Mouse (Mus musculus): Measurements from ENCODE around the gene Gse1. TPM values are rescaled to one million over a fixed set of nuclear protein-coding genes. Genes with fewer than 3 reads are reported as not detected.
A peak's percentile ranks its signal among the peaks of the same experiment; 100 is the strongest.

The Gse1 gene
- polyA plus RNA-seq (2014; fragmentation: Nextera tagmentation; extraction: Ambion mirVana), result 16.5 and 17.8 TPM in 2 replicates

GRCm38 (mm10) chr8:120227891-120228591, at the start of gene Gse1:
Gse1 (plus strand) TSS chr8:120228456.
- no peaks in the 10 kb centered on the region for H3K9me3 ChIP-seq (ENCODE audit: control insufficient read depth, low read length)
- H3K36me3 ChIP-seq (ENCODE audit: control insufficient read depth, insufficient read depth, low read length), result no peaks in the 10 kb centered on the region
- under 1% methylated on average over 30 of the region's 52 CpGs for WGBS
- peak within 1 kb of the TSS; percentile 98 for H3K4me2 ChIP-seq (replicated peaks; ENCODE audit: low read depth, low read length)
- peaks cover 19% of the 10 kb centered on the region for H3K27me3 ChIP-seq (ENCODE audit: control insufficient read depth, insufficient read depth, low read length)
- H3K4me1 ChIP-seq (replicated peaks; ENCODE audit: control insufficient read depth, insufficient read depth, low read length), result peaks cover 58% of the 10 kb centered on the region
- peak; percentile 72 for ATAC-seq (ENCODE audit: low FRiP score)
- peak; percentile 88 for DNase-seq (ENCODE audit: low spot score)
- peak within 1 kb of the TSS; percentile 76 for H3K9ac ChIP-seq (ENCODE audit: low read depth, low read length)
- peak within 1 kb of the TSS; percentile 77 for H3K27ac ChIP-seq (ENCODE audit: low read depth, low read length)
- peak within 1 kb of the TSS; percentile 60 for H3K4me3 ChIP-seq (ENCODE audit: low read depth, low read length)

GRCm38 (mm10) chr8:120179027-120179431, 49.2 kb upstream of the Gse1 start:
- no peak overlapping the region; the same call in 1 of the 2 replicates for H3K9ac ChIP-seq (ENCODE audit: low read depth, low read length)
- H3K9me3 ChIP-seq (ENCODE audit: control insufficient read depth, low read length), result no peaks in the 10 kb centered on the region
- no peak overlapping the region for H3K4me3 ChIP-seq (ENCODE audit: low read depth, low read length)
- peaks cover 11% of the 10 kb centered on the region for H3K27me3 ChIP-seq (ENCODE audit: control insufficient read depth, insufficient read depth, low read length)
- H3K27ac ChIP-seq (ENCODE audit: low read depth, low read length), result no peak overlapping the region
- 0% methylated on average over 10 of the region's 10 CpGs for WGBS
- ATAC-seq (ENCODE audit: low FRiP score) (peak; percentile 34; the same call in 1 of the 2 replicates), DNase-seq (ENCODE audit: low spot score) (peak; percentile 95)
- H3K4me1 ChIP-seq (replicated peaks; ENCODE audit: control insufficient read depth, insufficient read depth, low read length), result peaks cover 28% of the 10 kb centered on the region
- H3K4me2 ChIP-seq (replicated peaks; ENCODE audit: low read depth, low read length), result no peak overlapping the region; the same call in 1 of the 2 replicates
- H3K36me3 ChIP-seq (ENCODE audit: control insufficient read depth, insufficient read depth, low read length), result no peaks in the 10 kb centered on the region

- H3K4me3 ChIP-seq (ENCODE audit: low read depth, low read length), result no peak overlapping the region
- no peaks in the 10 kb centered on the region for H3K36me3 ChIP-seq (ENCODE audit: control insufficient read depth, insufficient read depth, low read length)
- H3K27ac ChIP-seq (ENCODE audit: low read depth, low read length), result no peak overlapping the region
- DNase-seq (ENCODE audit: low spot score), result peak; percentile 45
- H3K4me1 ChIP-seq (replicated peaks; ENCODE audit: control insufficient read depth, insufficient read depth, low read length), result peaks cover 35% of the 10 kb centered on the region
- ATAC-seq (ENCODE audit: low FRiP score), result no peak
- H3K9me3 ChIP-seq (ENCODE audit: control insufficient read depth, low read length), result no peaks in the 10 kb centered on the region
- no peak overlapping the region for H3K9ac ChIP-seq (ENCODE audit: low read depth, low read length)
- H3K27me3 ChIP-seq (ENCODE audit: control insufficient read depth, insufficient read depth, low read length), result peaks cover 3% of the 10 kb centered on the region; the same call in 1 of the 2 replicates
- H3K4me2 ChIP-seq (replicated peaks; ENCODE audit: low read depth, low read length), result no peak overlapping the region
- WGBS, result 35% methylated on average over 7 of the region's 7 CpGs
Observed at GRCm38 (mm10) chr8:120180445-120180970, 47.7 kb upstream of the Gse1 start.

GRCm38 (mm10) chr8:120181274-120181673, 47.0 kb upstream of the Gse1 start:
- H3K27me3 ChIP-seq (ENCODE audit: control insufficient read depth, insufficient read depth, low read length), result peaks cover 2% of the 10 kb centered on the region; the same call in 1 of the 2 replicates

DNA sequence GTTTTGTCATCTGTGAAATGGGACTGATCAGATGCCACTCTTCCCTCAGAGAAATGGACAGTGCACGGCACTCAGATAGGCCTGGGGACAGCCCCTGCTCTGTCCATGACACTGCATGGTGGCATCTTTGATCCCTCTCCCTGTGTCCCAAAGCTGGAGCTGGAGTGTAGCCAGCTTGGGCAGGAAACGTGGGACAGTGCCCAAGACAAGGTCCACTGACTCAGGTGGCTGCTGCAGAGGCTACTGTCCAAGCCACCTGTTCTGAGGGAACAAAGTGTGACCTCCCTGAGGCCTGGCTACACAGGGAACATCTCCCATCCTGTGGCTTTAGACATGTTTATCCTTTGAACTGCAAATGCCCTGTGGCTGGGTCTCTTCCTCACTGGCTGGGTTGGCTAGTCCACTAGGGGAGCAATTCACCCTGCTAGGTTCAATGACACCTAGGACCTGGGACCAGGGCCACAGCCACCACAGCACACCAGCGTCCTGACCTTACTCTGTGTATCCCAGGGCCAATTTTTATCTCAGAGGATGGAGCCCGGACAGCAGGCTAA, 46.3 kb upstream of the Gse1 start:
- no peaks in the 10 kb centered on the region for H3K9me3 ChIP-seq (ENCODE audit: control insufficient read depth, low read length)
- DNase-seq (ENCODE audit: low spot score), result no peak
- H3K36me3 ChIP-seq (ENCODE audit: control insufficient read depth, insufficient read depth, low read length), result no peaks in the 10 kb centered on the region
- H3K4me2 ChIP-seq (replicated peaks; ENCODE audit: low read depth, low read length), result no peak overlapping the region
- no peak overlapping the region for H3K4me3 ChIP-seq (ENCODE audit: low read depth, low read length)
- WGBS, result 80% methylated on average over 4 of the region's 4 CpGs
- peaks cover 37% of the 10 kb centered on the region for H3K4me1 ChIP-seq (replicated peaks; ENCODE audit: control insufficient read depth, insufficient read depth, low read length)
- no peak overlapping the region for H3K9ac ChIP-seq (ENCODE audit: low read depth, low read length)
- no peak for ATAC-seq (ENCODE audit: low FRiP score)
- no peaks in the 10 kb centered on the region for H3K27me3 ChIP-seq (ENCODE audit: control insufficient read depth, insufficient read depth, low read length)
- H3K27ac ChIP-seq (ENCODE audit: low read depth, low read length), result no peak overlapping the region

More at GRCm38 (mm10) chr8:120181274-120181673, 47.0 kb upstream of the Gse1 start:
- ATAC-seq (ENCODE audit: low FRiP score), result no peak
- no peak overlapping the region for H3K4me2 ChIP-seq (replicated peaks; ENCODE audit: low read depth, low read length)
- peaks cover 39% of the 10 kb centered on the region for H3K4me1 ChIP-seq (replicated peaks; ENCODE audit: control insufficient read depth, insufficient read depth, low read length)
- H3K36me3 ChIP-seq (ENCODE audit: control insufficient read depth, insufficient read depth, low read length), result no peaks in the 10 kb centered on the region
- H3K27ac ChIP-seq (ENCODE audit: low read depth, low read length), result no peak overlapping the region
- no peaks in the 10 kb centered on the region for H3K9me3 ChIP-seq (ENCODE audit: control insufficient read depth, low read length)
- DNase-seq (ENCODE audit: low spot score), result no peak
- no peak overlapping the region for H3K9ac ChIP-seq (ENCODE audit: low read depth, low read length)
- WGBS, result 89% methylated on average over 5 of the region's 5 CpGs
- no peak overlapping the region for H3K4me3 ChIP-seq (ENCODE audit: low read depth, low read length)

DNA sequence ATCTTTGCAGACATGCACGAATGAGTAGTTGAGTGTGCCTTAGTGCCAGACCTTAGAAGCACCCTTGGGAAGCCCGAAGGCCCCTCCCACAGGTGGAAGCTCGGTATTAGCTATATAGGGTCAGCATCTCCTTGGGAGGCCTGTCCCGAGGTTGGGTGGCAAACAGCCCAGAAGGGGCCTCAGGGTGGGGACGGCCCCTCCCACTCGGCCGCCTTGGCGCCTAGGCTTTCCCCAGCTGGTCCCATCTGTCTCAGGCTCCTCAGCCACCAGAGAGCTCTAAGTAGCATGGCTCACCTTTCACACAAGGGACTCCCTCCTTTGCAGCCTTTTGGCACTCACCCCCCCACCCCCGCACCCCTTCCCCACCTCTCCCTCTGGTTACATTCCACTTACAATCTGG, 43.9 kb upstream of the Gse1 start:
- no peaks in the 10 kb centered on the region for H3K9me3 ChIP-seq (ENCODE audit: control insufficient read depth, low read length)
- WGBS, result 39% methylated on average over 9 of the region's 9 CpGs
- H3K4me1 ChIP-seq (replicated peaks; ENCODE audit: control insufficient read depth, insufficient read depth, low read length), result peaks cover 20% of the 10 kb centered on the region
- H3K36me3 ChIP-seq (ENCODE audit: control insufficient read depth, insufficient read depth, low read length), result no peaks in the 10 kb centered on the region
- ATAC-seq (ENCODE audit: low FRiP score), result no peak
- no peaks in the 10 kb centered on the region for H3K27me3 ChIP-seq (ENCODE audit: control insufficient read depth, insufficient read depth, low read length)
- H3K27ac ChIP-seq (ENCODE audit: low read depth, low read length), result no peak overlapping the region
- no peak for DNase-seq (ENCODE audit: low spot score)
- no peak overlapping the region for H3K9ac ChIP-seq (ENCODE audit: low read depth, low read length)
- no peak overlapping the region for H3K4me3 ChIP-seq (ENCODE audit: low read depth, low read length)
- H3K4me2 ChIP-seq (replicated peaks; ENCODE audit: low read depth, low read length), result no peak overlapping the region

- 36% methylated on average over 17 of the region's 17 CpGs for WGBS
- H3K9me3 ChIP-seq (ENCODE audit: control insufficient read depth, low read length), result no peaks in the 10 kb centered on the region
- H3K27me3 ChIP-seq (ENCODE audit: control insufficient read depth, insufficient read depth, low read length), result no peaks in the 10 kb centered on the region
- no peak overlapping the region for H3K4me2 ChIP-seq (replicated peaks; ENCODE audit: low read depth, low read length)
- H3K4me3 ChIP-seq (ENCODE audit: low read depth, low read length), result no peak overlapping the region
- DNase-seq (ENCODE audit: low spot score) (peak; percentile 77), ATAC-seq (ENCODE audit: low FRiP score) (peak; percentile 62)
- peak overlapping the region; percentile 47; the same call in 1 of the 2 replicates for H3K9ac ChIP-seq (ENCODE audit: low read depth, low read length)
- H3K36me3 ChIP-seq (ENCODE audit: control insufficient read depth, insufficient read depth, low read length), result no peaks in the 10 kb centered on the region
- peaks cover 20% of the 10 kb centered on the region for H3K4me1 ChIP-seq (replicated peaks; ENCODE audit: control insufficient read depth, insufficient read depth, low read length)
- peak overlapping the region; percentile 84 for H3K27ac ChIP-seq (ENCODE audit: low read depth, low read length)
Observed at GRCm38 (mm10) chr8:120184850-120185792, 43.1 kb upstream of the Gse1 start.

GRCm38 (mm10) chr8:120186454-120186853, 41.8 kb upstream of the Gse1 start:
- no peak overlapping the region for H3K4me2 ChIP-seq (replicated peaks; ENCODE audit: low read depth, low read length)
- H3K27ac ChIP-seq (ENCODE audit: low read depth, low read length), result no peak overlapping the region
- H3K4me3 ChIP-seq (ENCODE audit: low read depth, low read length), result no peak overlapping the region
- ATAC-seq (ENCODE audit: low FRiP score) (no peak), DNase-seq (ENCODE audit: low spot score) (no peak)
- peaks cover 22% of the 10 kb centered on the region for H3K4me1 ChIP-seq (replicated peaks; ENCODE audit: control insufficient read depth, insufficient read depth, low read length)
- H3K36me3 ChIP-seq (ENCODE audit: control insufficient read depth, insufficient read depth, low read length), result no peaks in the 10 kb centered on the region
- H3K9me3 ChIP-seq (ENCODE audit: control insufficient read depth, low read length), result no peaks in the 10 kb centered on the region
- WGBS, result 60% methylated on average over 8 of the region's 8 CpGs
- no peaks in the 10 kb centered on the region for H3K27me3 ChIP-seq (ENCODE audit: control insufficient read depth, insufficient read depth, low read length)
- no peak overlapping the region for H3K9ac ChIP-seq (ENCODE audit: low read depth, low read length)

All from hindbrain, embryonic 11.5 days (tissue).